Mouse (Mus musculus) bone marrow macrophage, adult 2 months (primary cell): ENCODE measurements around the gene Dpt. TPM values are rescaled to one million over a fixed set of nuclear protein-coding genes. Genes with fewer than 3 reads are reported as not detected.
"Not testable (repeated sequence)": the region's sequence is repeated elsewhere in the genome, so short reads cannot be mapped to it uniquely, and the experiment has no call there.

Experiments used
- H3K27ac ChIP-seq: 2 replicates; pipeline ENCODE4 v1.5.1; 2012; ENCODE audit warnings: low read depth, low read length; ENCODE audit not compliant: insufficient read depth
- H3K4me1 ChIP-seq: 2 replicates; pipeline ENCODE4 v1.6.1; 2012; ENCODE audit warnings: low read length; ENCODE audit not compliant: control insufficient read depth, insufficient read depth
- H3K4me3 ChIP-seq: 2 replicates; pipeline ENCODE4 v1.5.1; 2012; ENCODE audit warnings: mild to moderate bottlenecking, low read length, moderate library complexity; ENCODE audit not compliant: insufficient read depth
- CTCF ChIP-seq: IDR thresholded peaks from 2 replicates; pipeline ENCODE4 v1.5.1; 2012; ENCODE audit warnings: low read depth, mild to moderate bottlenecking, low read length, moderate library complexity
- POLR2A ChIP-seq: IDR thresholded peaks from 2 replicates; pipeline ENCODE4 v1.6.1; 2012; ENCODE audit warnings: mild to moderate bottlenecking, low read depth, low read length, borderline replicate concordance
- polyA plus RNA-seq: library from polyadenylated mRNA; stranded (reverse); fragments of >200 nt; gene quantifications from 2 replicates; pipeline ENCODE4 v1.2.4, GENCODE M21; 2012; ENCODE audit not compliant: missing spikeins, insufficient read depth, insufficient read length

Dpt gene
- polyA plus RNA-seq, 1 experiment, result not detected

DNA sequence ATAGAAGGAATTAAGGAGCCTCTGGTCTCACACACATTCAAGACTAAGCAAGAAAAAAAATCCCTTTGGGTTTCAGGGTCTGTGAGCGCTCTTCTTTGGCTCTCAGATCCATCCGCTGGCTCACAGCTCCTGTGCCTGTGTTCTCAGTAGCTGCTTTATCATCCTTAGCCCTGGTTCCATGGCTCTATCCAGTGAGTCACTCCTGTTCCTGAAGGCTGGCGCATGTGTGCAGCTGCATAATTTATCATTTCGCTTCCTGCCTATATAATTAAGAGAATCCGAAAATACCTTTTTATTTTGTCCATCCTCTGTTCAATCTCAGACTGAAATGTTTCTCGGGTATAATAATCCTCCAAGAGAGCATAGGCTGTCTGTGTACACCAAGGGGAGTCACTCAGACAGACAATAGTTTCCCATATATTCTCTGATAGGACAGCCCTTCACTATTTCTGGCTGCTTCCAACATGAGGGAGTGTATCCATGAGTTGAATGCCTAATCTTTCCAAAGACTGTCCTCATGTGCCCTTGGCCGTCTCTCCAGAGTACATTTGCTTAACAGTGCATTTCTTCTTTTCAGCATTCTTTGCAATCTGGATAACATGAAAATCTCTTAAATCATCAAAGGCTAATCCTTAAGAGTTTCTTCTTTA is 52.3 kb downstream of the Dpt start:
- TF ChIP-seq CTCF (no peak), POLR2A (no peak)
- no peak overlapping the region for H3K27ac ChIP-seq

DNA sequence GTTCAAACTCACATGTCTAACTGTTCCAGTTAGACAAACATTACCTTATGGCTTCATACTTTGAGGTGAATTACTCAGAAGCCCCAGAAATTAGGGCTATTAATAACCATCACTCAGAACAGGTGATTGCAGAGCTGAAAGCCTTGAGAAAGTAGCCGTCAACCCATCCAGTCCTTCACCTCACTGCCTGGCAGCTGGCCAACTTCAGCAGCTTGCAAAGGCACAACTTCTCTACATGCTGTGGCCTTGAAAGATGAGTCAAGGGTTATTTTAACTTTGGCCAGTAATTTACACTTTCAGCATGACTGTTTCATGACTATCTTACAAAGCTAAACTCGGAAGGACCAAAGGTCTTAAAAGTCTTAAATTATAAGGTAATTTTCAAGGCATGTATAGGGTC is 59.3 kb downstream of the Dpt start:
- not testable (repeated sequence) for H3K4me3 ChIP-seq, H3K27ac ChIP-seq, H3K4me1 ChIP-seq

More for the DNA sequence above, 52.3 kb downstream of the Dpt start:
- H3K4me3 ChIP-seq, result no peak overlapping the region
- H3K4me1 ChIP-seq, result no peaks in the 10 kb centered on the region

DNA sequence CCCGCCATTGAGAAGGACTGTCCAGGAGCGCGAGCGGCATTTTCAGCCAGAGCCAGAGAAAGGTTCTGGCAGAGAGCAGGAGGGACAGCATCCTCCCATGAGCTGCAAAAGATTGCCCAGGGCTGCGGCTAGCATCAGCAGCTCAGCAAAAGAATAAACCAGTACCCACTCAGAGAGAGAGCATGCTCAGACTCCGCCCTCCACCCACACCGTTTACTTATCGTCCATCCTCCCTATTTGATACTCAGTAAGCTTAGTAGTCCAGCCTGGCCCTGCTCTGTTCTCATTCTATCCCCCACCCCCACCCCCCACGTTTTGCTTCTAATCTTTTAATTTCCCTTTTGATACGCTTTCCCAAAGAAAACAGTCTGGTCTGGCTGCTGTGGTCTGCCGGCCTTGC is 63.5 kb downstream of the Dpt start:
- no peaks in the 10 kb centered on the region for H3K4me1 ChIP-seq
- no peak overlapping the region for H3K4me3 ChIP-seq
- TF ChIP-seq CTCF (no peak), POLR2A (no peak)
- H3K27ac ChIP-seq, result no peak overlapping the region

DNA sequence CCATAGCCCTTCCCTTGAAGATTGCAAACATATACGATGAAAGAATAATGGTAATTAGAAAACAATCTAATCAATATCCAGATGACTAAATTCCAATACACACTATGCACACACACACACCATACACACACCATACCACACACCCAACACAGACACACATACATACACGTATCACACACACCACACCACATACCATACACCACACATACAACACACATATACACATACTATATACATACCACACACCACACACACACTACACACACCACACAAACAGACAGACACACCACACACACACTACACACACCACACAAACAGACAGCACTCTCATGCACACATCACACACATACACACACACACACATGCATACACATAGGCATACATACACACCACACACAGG is 64.3 kb downstream of the Dpt start:
- H3K4me1 ChIP-seq, result no peaks in the 10 kb centered on the region
- no peak for TF ChIP-seq CTCF
- TF ChIP-seq POLR2A, result no peak
- H3K27ac ChIP-seq, result no peak overlapping the region
- H3K4me3 ChIP-seq, result no peak overlapping the region

- no peaks in the 10 kb centered on the region for H3K4me1 ChIP-seq
- no peak overlapping the region for H3K4me3 ChIP-seq
- no peak overlapping the region for H3K27ac ChIP-seq
- no peak for TF ChIP-seq POLR2A
- no peak for TF ChIP-seq CTCF
Observed at GRCm38 (mm10) chr1:164861501-164861900, 65.1 kb downstream of the Dpt start.

- Histone ChIP-seq H3K4me3 (no peak overlapping the region), H3K27ac (no peak overlapping the region), H3K4me1 (no peaks in the 10 kb centered on the region)
- TF ChIP-seq CTCF, result no peak
- no peak for TF ChIP-seq POLR2A
Observed at GRCm38 (mm10) chr1:164862946-164863883, 66.8 kb downstream of the Dpt start.

GRCm38 (mm10) chr1:164864666-164865065 is 68.2 kb downstream of the Dpt start:
- Histone ChIP-seq H3K4me3 (no peak overlapping the region), H3K27ac (no peak overlapping the region), H3K4me1 (no peaks in the 10 kb centered on the region)
- TF ChIP-seq POLR2A, result no peak

GRCm38 (mm10) chr1:164870694-164871093 is 74.2 kb downstream of the Dpt start:
- H3K4me3 ChIP-seq, result no peak overlapping the region
- H3K27ac ChIP-seq, result no peak overlapping the region
- peak; percentile 58 for TF ChIP-seq CTCF
- no peak for TF ChIP-seq POLR2A
- no peaks in the 10 kb centered on the region for H3K4me1 ChIP-seq

Other genes starting within 250 kb of the Dpt start
- not detected in 2 replicates for gene Xcl1, start 138.9 kb downstream of the Dpt start, polyA plus RNA-seq